Mouse (Mus musculus): Measurements from ENCODE around the gene Vstm2l. TPM values are rescaled to one million over a fixed set of nuclear protein-coding genes. Genes with fewer than 3 reads are reported as not detected.
A peak's percentile ranks its signal among the peaks of the same experiment; 100 is the strongest.

Vstm2l gene
- polyA plus RNA-seq, 1 experiment from 2014 or later = 0.73 TPM

DNA sequence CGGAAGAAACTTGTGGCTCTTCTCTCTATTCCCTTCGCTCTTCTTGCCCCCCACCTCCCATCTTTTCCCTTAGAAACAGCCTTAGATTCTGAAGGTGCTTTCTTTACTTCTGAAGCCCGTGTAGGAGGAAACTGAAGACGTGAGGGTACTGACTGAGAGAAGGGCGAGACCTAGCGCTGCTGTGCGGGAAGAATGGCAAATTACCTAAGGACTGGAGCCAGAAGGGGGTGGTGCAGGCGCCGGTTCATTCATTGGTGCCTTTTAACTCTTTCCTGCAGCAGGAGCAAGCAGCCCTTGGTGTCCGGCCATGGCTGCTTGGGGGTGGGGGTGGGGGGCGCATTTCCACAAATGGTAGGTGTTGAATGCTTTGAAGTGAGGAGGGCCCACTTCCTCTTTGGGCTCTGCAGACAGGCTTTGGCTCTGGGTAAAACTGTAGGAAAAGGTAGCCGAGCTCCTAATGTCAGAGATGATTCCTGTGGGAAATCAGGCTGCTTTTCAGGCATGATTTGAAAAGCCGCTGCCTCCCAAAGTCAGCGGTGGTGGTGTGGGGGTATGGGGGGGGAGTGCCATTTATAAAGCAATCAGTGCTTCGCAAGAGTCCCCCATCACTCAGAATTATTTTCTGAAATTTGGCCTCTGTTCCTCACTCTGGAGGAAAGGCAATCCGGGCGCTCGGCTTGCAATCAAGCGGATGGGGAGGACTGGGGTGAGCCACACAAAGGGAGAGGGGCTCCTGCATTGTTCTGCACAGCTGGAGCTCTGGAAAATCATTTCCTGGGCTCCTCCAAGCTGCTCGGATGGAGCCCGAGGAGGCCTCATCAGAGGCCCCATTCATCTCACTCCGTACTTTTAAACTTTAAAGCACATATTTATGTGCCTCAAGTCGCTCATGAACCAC, 60.4 kb downstream of the Vstm2l start:
- 3% methylated on average over 23 of the region's 23 CpGs for WGBS
- H3K4me1 ChIP-seq (replicated peaks; ENCODE audit: control insufficient read depth, insufficient read depth, low read length) = peaks cover 13% of the 10 kb centered on the region
- no peaks in the 10 kb centered on the region for H3K36me3 ChIP-seq (ENCODE audit: control insufficient read depth, insufficient read depth, low read length)
- H3K9me3 ChIP-seq (ENCODE audit: control insufficient read depth, low read length) = no peaks in the 10 kb centered on the region
- 0 out of 2 replicates have a peak, but pooled peaks cover 4% of the 10 kb centered on the region for H3K27me3 ChIP-seq (replicated peaks; ENCODE audit: control insufficient read depth, insufficient read depth, low read length)
- DNase-seq (ENCODE audit: low spot score) (no peak), ATAC-seq (replicated peaks; ENCODE audit: low FRiP score, low TSS enrichment, low read depth) (no peak)
- H3K4me2 ChIP-seq (ENCODE audit: low read length) = peak overlapping the region; percentile 15; the same call in 1 of the 2 replicates
- no peak overlapping the region for H3K9ac ChIP-seq (ENCODE audit: low read length)
- no peak overlapping the region for H3K4me3 ChIP-seq (ENCODE audit: low read depth, low read length)
- H3K27ac ChIP-seq (ENCODE audit: low read depth) = no peak overlapping the region

GRCm38 (mm10) chr2:157975595-157975994, 61.1 kb downstream of the Vstm2l start:
- Histone ChIP-seq H3K4me3 (ENCODE audit: low read depth, low read length) (no peak overlapping the region), H3K27me3 (replicated peaks; ENCODE audit: control insufficient read depth, insufficient read depth, low read length) (0 out of 2 replicates have a peak, but pooled peaks cover 4% of the 10 kb centered on the region), H3K27ac (ENCODE audit: low read depth) (no peak overlapping the region), H3K9ac (ENCODE audit: low read length) (no peak overlapping the region), H3K9me3 (ENCODE audit: control insufficient read depth, low read length) (no peaks in the 10 kb centered on the region), H3K36me3 (ENCODE audit: control insufficient read depth, insufficient read depth, low read length) (no peaks in the 10 kb centered on the region), H3K4me1 (replicated peaks; ENCODE audit: control insufficient read depth, insufficient read depth, low read length) (peaks cover 13% of the 10 kb centered on the region), H3K4me2 (ENCODE audit: low read length) (0 out of 2 replicates have a peak overlapping the region, but pooled peaks have one; percentile 15)
- 3% methylated on average over 7 of the region's 7 CpGs for WGBS
- no peak for ATAC-seq (replicated peaks; ENCODE audit: low FRiP score, low TSS enrichment, low read depth)
- no peak for DNase-seq (ENCODE audit: low spot score)

- Histone ChIP-seq H3K4me3 (ENCODE audit: low read depth, low read length) (no peak overlapping the region), H3K4me1 (replicated peaks; ENCODE audit: control insufficient read depth, insufficient read depth, low read length) (peaks cover 13% of the 10 kb centered on the region), H3K27me3 (replicated peaks; ENCODE audit: control insufficient read depth, insufficient read depth, low read length) (0 out of 2 replicates have a peak, but pooled peaks cover 4% of the 10 kb centered on the region), H3K9ac (ENCODE audit: low read length) (no peak overlapping the region), H3K27ac (ENCODE audit: low read depth) (no peak overlapping the region), H3K4me2 (ENCODE audit: low read length) (no peak overlapping the region), H3K36me3 (ENCODE audit: control insufficient read depth, insufficient read depth, low read length) (peaks cover 13% of the 10 kb centered on the region; the same call in 1 of the 2 replicates), H3K9me3 (ENCODE audit: control insufficient read depth, low read length) (no peaks in the 10 kb centered on the region)
- ATAC-seq (replicated peaks; ENCODE audit: low FRiP score, low TSS enrichment, low read depth) (no peak), DNase-seq (ENCODE audit: low spot score) (no peak)
- 60% methylated on average over 5 of the region's 5 CpGs for WGBS
Measured at GRCm38 (mm10) chr2:157979241-157979640, 64.8 kb downstream of the Vstm2l start.

DNA sequence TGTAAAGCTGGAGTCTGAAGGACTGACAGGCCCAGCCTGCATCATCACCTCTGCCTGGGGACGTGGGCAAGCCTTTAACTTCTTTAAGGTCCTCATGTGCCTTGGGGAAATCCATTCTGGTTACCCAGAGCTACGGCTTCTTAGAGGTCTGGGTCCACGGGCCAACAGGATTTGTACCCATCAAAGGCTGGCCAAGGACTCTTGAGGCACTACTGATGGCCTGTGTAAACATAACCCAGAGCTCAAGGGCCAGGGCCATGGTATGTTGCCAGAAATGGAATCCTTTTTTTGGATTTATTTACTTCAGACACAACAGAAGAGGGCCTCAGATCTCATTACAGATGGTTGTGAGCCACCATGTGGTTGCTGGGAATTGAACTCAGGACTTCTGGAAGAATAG, 68.3 kb downstream of the Vstm2l start:
- Histone ChIP-seq H3K4me2 (ENCODE audit: low read length) (no peak overlapping the region), H3K27ac (ENCODE audit: low read depth) (no peak overlapping the region), H3K9ac (ENCODE audit: low read length) (no peak overlapping the region), H3K36me3 (ENCODE audit: control insufficient read depth, insufficient read depth, low read length) (peaks cover 13% of the 10 kb centered on the region; the same call in 1 of the 2 replicates), H3K4me1 (replicated peaks; ENCODE audit: control insufficient read depth, insufficient read depth, low read length) (no peaks in the 10 kb centered on the region), H3K4me3 (ENCODE audit: low read depth, low read length) (no peak overlapping the region), H3K9me3 (ENCODE audit: control insufficient read depth, low read length) (no peaks in the 10 kb centered on the region), H3K27me3 (replicated peaks; ENCODE audit: control insufficient read depth, insufficient read depth, low read length) (no peaks in the 10 kb centered on the region)
- DNase-seq (ENCODE audit: low spot score) (no peak), ATAC-seq (replicated peaks; ENCODE audit: low FRiP score, low TSS enrichment, low read depth) (no peak)
- 86% methylated on average over 3 of the region's 3 CpGs for WGBS

GRCm38 (mm10) chr2:157983276-157983675, 68.8 kb downstream of the Vstm2l start:
- DNase-seq (ENCODE audit: low spot score) (no peak), ATAC-seq (replicated peaks; ENCODE audit: low FRiP score, low TSS enrichment, low read depth) (no peak)
- Histone ChIP-seq H3K27me3 (replicated peaks; ENCODE audit: control insufficient read depth, insufficient read depth, low read length) (no peaks in the 10 kb centered on the region), H3K9me3 (ENCODE audit: control insufficient read depth, low read length) (no peaks in the 10 kb centered on the region), H3K9ac (ENCODE audit: low read length) (no peak overlapping the region), H3K4me2 (ENCODE audit: low read length) (no peak overlapping the region), H3K4me3 (ENCODE audit: low read depth, low read length) (no peak overlapping the region), H3K36me3 (ENCODE audit: control insufficient read depth, insufficient read depth, low read length) (peaks cover 13% of the 10 kb centered on the region; the same call in 1 of the 2 replicates), H3K27ac (ENCODE audit: low read depth) (no peak overlapping the region), H3K4me1 (replicated peaks; ENCODE audit: control insufficient read depth, insufficient read depth, low read length) (no peaks in the 10 kb centered on the region)
- WGBS = 82% methylated on average over 4 of the region's 4 CpGs

DNA sequence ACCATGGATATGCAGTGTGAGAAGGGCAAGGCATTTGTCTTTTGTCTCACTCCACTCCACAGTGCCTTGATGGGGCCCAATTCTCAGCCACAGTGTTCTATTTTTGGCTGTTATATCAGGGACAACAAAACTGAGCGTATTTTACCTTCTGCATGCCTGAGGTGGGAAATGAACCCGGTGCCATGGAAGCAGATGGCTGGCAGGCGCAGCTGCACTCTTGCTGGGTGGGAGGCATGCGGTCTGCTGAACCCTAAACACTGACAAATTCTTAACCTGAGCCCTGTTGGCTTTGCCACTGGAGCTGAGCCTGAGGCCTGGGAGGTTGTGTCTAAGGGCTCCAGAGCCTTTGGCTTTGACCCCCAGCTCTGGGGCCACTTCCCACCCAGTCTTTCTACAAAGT, 71.2 kb downstream of the Vstm2l start:
- Histone ChIP-seq H3K9me3 (ENCODE audit: control insufficient read depth, low read length) (no peaks in the 10 kb centered on the region), H3K4me1 (replicated peaks; ENCODE audit: control insufficient read depth, insufficient read depth, low read length) (peaks cover 3% of the 10 kb centered on the region), H3K27me3 (replicated peaks; ENCODE audit: control insufficient read depth, insufficient read depth, low read length) (no peaks in the 10 kb centered on the region), H3K27ac (ENCODE audit: low read depth) (no peak overlapping the region), H3K4me3 (ENCODE audit: low read depth, low read length) (no peak overlapping the region), H3K36me3 (ENCODE audit: control insufficient read depth, insufficient read depth, low read length) (peaks cover 15% of the 10 kb centered on the region; the same call in 1 of the 2 replicates), H3K9ac (ENCODE audit: low read length) (no peak overlapping the region), H3K4me2 (ENCODE audit: low read length) (no peak overlapping the region)
- DNase-seq (ENCODE audit: low spot score) = no peak
- ATAC-seq (replicated peaks; ENCODE audit: low FRiP score, low TSS enrichment, low read depth) = no peak
- 93% methylated on average over 4 of the region's 4 CpGs for WGBS

DNA sequence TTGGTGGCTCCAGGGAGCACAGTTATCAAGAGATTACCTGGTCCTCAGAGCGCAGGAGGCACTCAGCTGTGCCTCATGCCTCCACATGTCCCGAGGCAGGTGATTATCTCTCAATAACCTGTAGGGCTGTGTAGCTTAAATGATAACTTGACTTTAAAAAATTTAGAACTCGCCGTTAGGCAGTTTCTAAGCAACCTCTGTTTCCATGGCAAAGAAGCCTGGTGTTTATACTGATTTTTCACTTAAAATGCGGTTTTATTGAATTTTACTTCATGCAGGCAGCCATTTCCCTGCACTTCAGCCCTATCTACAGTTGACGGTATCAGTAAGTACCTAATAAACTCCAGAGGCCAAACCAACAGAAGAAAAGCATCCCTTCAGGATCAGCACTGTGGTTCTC, 71.8 kb downstream of the Vstm2l start:
- no peaks in the 10 kb centered on the region for H3K9me3 ChIP-seq (ENCODE audit: control insufficient read depth, low read length)
- no peak overlapping the region for H3K27ac ChIP-seq (ENCODE audit: low read depth)
- no peaks in the 10 kb centered on the region for H3K27me3 ChIP-seq (replicated peaks; ENCODE audit: control insufficient read depth, insufficient read depth, low read length)
- no peak overlapping the region for H3K4me3 ChIP-seq (ENCODE audit: low read depth, low read length)
- H3K4me2 ChIP-seq (ENCODE audit: low read length) = no peak overlapping the region
- H3K9ac ChIP-seq (ENCODE audit: low read length) = no peak overlapping the region
- H3K36me3 ChIP-seq (ENCODE audit: control insufficient read depth, insufficient read depth, low read length) = peaks cover 13% of the 10 kb centered on the region; the same call in 1 of the 2 replicates
- 87% methylated on average over 6 of the region's 6 CpGs for whole genome bisulfite sequencing
- ATAC-seq (replicated peaks; ENCODE audit: low FRiP score, low TSS enrichment, low read depth) (no peak), DNase-seq (ENCODE audit: low spot score) (no peak)
- H3K4me1 ChIP-seq (replicated peaks; ENCODE audit: control insufficient read depth, insufficient read depth, low read length) = peaks cover 3% of the 10 kb centered on the region

- Histone ChIP-seq H3K4me1 (replicated peaks; ENCODE audit: control insufficient read depth, insufficient read depth, low read length) (peaks cover 3% of the 10 kb centered on the region), H3K4me2 (ENCODE audit: low read length) (no peak overlapping the region), H3K36me3 (ENCODE audit: control insufficient read depth, insufficient read depth, low read length) (peaks cover 15% of the 10 kb centered on the region), H3K9me3 (ENCODE audit: control insufficient read depth, low read length) (no peaks in the 10 kb centered on the region), H3K27me3 (replicated peaks; ENCODE audit: control insufficient read depth, insufficient read depth, low read length) (no peaks in the 10 kb centered on the region), H3K4me3 (ENCODE audit: low read depth, low read length) (no peak overlapping the region), H3K27ac (ENCODE audit: low read depth) (no peak overlapping the region; the same call in 1 of the 2 replicates), H3K9ac (ENCODE audit: low read length) (no peak overlapping the region)
- DNase-seq (ENCODE audit: low spot score) (no peak), ATAC-seq (replicated peaks; ENCODE audit: low FRiP score, low TSS enrichment, low read depth) (0 out of 2 replicates have a peak, but pooled peaks have one; percentile 19)
- 60% methylated on average over 7 of the region's 7 CpGs for WGBS
Measured at GRCm38 (mm10) chr2:157988416-157989190, 74.2 kb downstream of the Vstm2l start.
